Mouse (Mus musculus): ENCODE results near the gene Brap.
"Not testable (repeated sequence)": the region's sequence is repeated elsewhere in the genome, so short reads cannot be mapped to it uniquely, and the experiment has no call there.

GRCm38 (mm10) chr5:121657656-121658055 lies 2.7 kb upstream of the Brap start:
- not testable (repeated sequence) for TF ChIP-seq EP300 (IDR thresholded peaks at IDR 0.05; ENCODE audit: insufficient read depth, low read depth, low read length); POLR2A (IDR thresholded peaks at IDR 0.05; ENCODE audit: insufficient read depth, low read depth, low read length); CTCF (IDR thresholded peaks at IDR 0.05)

Measured in heart, adult 2 months (tissue).